Mouse (Mus musculus) Muller cell, postnatal 12 days (primary cell): ENCODE results near the gene Ugcg.

Experiments
- DNase-seq: peaks from one replicate; pipeline ENCODE4 v3.0.0-alpha.2; 2015; ENCODE audit errors: inconsistent ontology term

The Ugcg gene

GRCm38 (mm10) chr4:59188802-59189545 lies at the start of gene Ugcg:
Ugcg (plus strand) TSS chr4:59189257.
- peak; percentile 92 for DNase-seq

GRCm38 (mm10) chr4:59149043-59149442 lies 40.0 kb upstream of the Ugcg start:
- DNase-seq: peak; percentile 25

- no peak for DNase-seq
Measured at GRCm38 (mm10) chr4:59150907-59151306, 38.1 kb upstream of the Ugcg start.

- DNase-seq: no peak
Measured at GRCm38 (mm10) chr4:59151953-59152352, 37.1 kb upstream of the Ugcg start.

GRCm38 (mm10) chr4:59156897-59157592 lies 32.0 kb upstream of the Ugcg start:
- DNase-seq: peak; percentile 31

GRCm38 (mm10) chr4:59157654-59158053 lies 31.4 kb upstream of the Ugcg start:
- DNase-seq: no peak

- DNase-seq: no peak
Measured at GRCm38 (mm10) chr4:59160289-59160688, 28.8 kb upstream of the Ugcg start.

- DNase-seq: peak; percentile 39
Measured at GRCm38 (mm10) chr4:59160959-59161670, 27.9 kb upstream of the Ugcg start.

GRCm38 (mm10) chr4:59164034-59164433 lies 25.0 kb upstream of the Ugcg start:
- peak; percentile 17 for DNase-seq

GRCm38 (mm10) chr4:59167251-59167847 lies 21.7 kb upstream of the Ugcg start:
- no peak for DNase-seq

GRCm38 (mm10) chr4:59169981-59170380 lies 19.1 kb upstream of the Ugcg start:
- no peak for DNase-seq

- DNase-seq: peak; percentile 62
Measured at GRCm38 (mm10) chr4:59172616-59173015, 16.4 kb upstream of the Ugcg start.

- no peak for DNase-seq
Measured at GRCm38 (mm10) chr4:59173181-59173922, 15.7 kb upstream of the Ugcg start.

- no peak for DNase-seq
Measured at GRCm38 (mm10) chr4:59175003-59175402, 14.1 kb upstream of the Ugcg start.

- no peak for DNase-seq
Measured at GRCm38 (mm10) chr4:59175929-59176328, 13.1 kb upstream of the Ugcg start.

- no peak for DNase-seq
Measured at GRCm38 (mm10) chr4:59177566-59177965, 11.5 kb upstream of the Ugcg start.

- no peak for DNase-seq
Measured at GRCm38 (mm10) chr4:59181320-59182271, 7.5 kb upstream of the Ugcg start.

- no peak for DNase-seq
Measured at GRCm38 (mm10) chr4:59185671-59186070, 3.4 kb upstream of the Ugcg start.

- DNase-seq: no peak
Measured at GRCm38 (mm10) chr4:59187289-59187688, 1.8 kb upstream of the Ugcg start.

GRCm38 (mm10) chr4:59188474-59188801 lies 619 bp upstream of the Ugcg start:
- DNase-seq: no peak
